Mouse (Mus musculus) lung, postnatal 14 days (tissue): ENCODE data around the gene Myl4.

Source experiments
- DNase-seq: peaks from one replicate; pipeline ENCODE4 v3.0.0; 2021

Myl4 gene

DNA sequence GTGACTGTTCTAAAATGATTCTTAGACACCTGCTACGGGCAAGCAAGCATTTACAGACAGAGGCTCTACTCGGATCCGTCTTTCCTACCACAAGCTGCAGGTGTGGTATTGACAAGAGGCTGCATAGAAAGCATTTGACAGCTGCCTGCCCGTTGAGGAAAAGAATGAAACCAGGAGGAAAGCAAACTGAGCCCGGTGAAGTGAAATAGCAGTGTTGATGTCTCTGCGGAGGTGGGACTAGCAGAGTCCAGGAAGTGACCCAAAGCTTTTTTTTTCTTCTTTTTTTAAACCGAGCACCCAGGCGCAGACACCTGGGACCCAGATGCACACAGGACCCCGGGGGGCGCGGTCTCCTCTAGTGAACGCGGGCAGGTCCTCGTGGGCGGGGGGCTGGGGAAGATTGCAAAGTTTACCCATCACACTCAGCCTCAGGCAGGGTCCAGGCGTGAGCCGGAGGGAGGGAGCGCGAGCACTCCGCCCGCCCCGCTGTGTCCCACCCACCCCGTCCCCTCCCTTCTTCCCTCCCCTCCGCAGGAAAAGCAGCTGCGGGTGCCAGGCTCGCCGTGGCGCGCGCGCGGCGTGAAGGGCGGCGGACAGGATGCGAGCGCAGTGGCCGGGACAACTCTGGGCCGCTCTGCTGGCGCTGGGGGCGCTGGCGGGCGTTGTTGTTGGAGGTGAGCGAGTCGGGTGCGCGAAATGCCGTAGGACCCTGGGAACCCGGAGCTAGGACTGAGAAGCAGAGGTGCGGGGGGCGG lies 57.2 kb downstream of the Myl4 start, which contains the start of gene Itgb3:
Gene Itgb3 (plus strand): TSS at position 510 of the 755 bp plus-strand sequence.
- DNase-seq: peak; percentile 85

GRCm38 (mm10) chr11:104608249-104608920 lies 57.9 kb downstream of the Myl4 start:
- no peak for DNase-seq

DNA sequence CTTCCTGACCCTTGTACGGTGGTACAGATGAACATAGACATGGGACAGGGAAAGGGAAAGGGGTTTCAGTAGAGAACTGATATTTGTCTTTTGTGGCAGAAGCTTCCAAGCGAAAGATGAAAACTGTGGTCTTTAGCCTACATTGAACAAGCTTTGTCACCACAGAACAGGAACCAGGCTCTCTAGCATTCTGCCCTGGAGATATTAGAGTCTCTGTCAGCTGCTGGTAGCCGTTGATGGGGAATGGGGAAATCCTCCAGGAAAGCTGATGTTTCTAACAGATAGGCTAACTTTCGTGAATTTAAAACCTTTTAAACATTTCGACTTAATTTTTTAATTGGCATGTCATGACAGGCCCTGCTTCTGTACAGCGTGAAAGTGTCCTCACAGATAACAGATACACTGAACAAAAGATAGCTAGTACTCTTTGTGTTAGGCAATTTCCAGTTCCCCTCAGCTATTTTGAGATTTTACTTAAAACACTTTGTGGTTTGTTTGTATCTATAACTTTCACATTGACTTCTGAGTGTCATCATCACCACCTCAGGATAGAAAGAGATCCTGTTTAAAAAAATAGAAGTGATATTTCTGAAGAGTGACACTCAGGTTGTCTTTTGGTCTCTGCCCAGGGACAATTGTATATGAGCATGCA lies 58.7 kb downstream of the Myl4 start:
- no peak for DNase-seq

GRCm38 (mm10) chr11:104609733-104610132 lies 59.3 kb downstream of the Myl4 start:
- no peak for DNase-seq

DNA sequence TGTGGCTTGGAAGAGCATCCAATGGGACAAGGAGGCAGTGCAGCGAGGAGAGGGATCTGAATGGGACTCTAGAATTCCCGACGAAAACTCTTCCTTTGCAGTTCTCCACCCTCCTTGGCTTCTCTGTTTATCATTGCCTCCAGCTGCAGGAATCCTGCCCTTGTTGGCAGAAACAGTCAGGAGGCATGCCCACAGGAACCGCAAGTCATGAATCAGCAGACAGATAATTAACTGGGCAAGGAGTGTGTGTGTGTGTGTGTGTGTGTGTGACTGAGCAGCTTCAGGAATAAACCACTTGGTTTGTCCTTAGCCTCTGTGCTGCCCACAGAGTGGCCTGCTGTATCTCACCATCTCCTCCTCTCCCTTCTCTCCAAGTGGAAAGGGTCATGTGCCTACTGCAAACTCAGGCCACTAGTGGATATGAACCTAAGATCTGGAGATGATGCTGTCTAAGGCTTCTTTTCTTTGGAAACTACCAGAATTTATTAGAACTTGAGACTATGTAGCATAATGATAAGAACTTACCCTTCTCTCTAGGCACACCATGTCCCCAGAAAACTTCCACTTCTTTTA lies 61.2 kb downstream of the Myl4 start:
- DNase-seq: peak; percentile 38

GRCm38 (mm10) chr11:104613551-104613950 lies 63.1 kb downstream of the Myl4 start:
- DNase-seq: no peak

GRCm38 (mm10) chr11:104614130-104614529 lies 63.7 kb downstream of the Myl4 start:
- DNase-seq: no peak

DNA sequence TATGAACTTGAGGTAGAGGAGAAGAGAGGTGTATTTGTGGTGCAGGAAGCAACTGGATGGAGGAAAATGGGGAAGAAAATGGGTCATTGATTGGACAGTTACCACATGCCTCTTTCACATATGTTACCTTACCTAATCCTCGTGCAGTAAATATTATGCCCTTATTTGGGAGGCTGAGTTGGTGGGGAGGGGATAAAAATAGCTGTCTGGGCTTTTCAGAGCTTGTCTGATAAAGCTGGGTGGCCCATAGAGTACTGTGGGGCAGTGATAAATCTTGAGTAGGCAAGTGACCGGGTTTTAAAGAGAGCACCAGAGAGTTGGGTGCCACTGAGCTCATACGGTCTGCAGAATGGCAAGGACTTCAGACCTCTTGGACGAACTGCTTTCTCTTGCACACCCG lies 65.7 kb downstream of the Myl4 start:
- no peak for DNase-seq

DNA sequence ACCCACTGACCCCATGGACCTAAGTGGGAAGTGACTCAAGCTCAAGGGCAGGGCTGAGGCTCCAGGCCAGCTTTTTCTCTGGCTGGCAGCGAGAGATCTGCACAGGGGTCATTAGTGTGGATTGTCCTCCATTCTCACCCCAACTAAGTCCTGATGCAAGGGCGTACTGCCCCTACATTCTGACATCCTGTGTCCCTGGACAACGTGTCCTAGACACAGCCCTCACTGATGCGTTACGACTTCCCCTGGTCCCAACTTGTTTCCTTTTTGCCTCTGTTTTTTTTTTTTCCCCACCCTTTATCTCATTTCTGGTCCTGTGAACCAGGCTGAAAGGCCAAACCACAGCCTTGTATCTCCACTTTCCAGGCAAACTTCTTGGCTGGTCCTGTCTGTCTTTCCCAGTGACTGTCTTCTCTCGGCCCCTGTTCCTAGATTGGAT lies 68.2 kb downstream of the Myl4 start:
- no peak for DNase-seq

GRCm38 (mm10) chr11:104619084-104620022 lies 68.9 kb downstream of the Myl4 start:
- no peak for DNase-seq

- DNase-seq: no peak
These were observed 71.8 kb downstream of the Myl4 start for GRCm38 (mm10) chr11:104622040-104622962.

DNA sequence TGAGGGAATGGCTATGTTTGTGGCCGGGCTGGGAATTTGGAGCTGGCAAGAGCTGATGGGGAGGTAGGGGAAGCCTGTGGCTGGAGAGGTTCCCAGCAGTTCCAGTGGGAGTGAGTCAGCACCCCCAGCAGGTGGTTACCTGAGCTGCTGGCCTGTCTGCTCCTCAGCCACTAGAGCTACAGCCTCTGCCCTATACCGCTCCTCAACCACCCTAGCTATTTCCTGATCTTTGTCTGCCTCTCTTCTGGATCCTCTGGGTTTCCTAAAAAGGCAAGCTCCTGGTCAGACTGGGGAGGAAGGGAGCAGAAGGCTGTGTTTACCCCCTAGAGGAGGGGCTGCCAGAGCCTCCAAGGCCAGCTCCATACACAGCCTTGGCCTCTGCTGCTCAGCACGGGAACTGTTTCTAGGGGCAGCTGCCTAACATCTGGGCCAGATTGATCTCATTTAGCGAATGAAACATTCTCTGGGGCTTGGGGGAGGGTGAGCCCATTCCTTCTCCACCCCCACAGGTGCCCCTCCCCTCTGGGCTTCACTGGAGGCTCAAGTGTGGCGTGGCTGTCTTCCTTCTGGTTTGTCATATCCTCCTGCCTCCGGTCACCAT lies 74.4 kb downstream of the Myl4 start:
- no peak for DNase-seq

DNA sequence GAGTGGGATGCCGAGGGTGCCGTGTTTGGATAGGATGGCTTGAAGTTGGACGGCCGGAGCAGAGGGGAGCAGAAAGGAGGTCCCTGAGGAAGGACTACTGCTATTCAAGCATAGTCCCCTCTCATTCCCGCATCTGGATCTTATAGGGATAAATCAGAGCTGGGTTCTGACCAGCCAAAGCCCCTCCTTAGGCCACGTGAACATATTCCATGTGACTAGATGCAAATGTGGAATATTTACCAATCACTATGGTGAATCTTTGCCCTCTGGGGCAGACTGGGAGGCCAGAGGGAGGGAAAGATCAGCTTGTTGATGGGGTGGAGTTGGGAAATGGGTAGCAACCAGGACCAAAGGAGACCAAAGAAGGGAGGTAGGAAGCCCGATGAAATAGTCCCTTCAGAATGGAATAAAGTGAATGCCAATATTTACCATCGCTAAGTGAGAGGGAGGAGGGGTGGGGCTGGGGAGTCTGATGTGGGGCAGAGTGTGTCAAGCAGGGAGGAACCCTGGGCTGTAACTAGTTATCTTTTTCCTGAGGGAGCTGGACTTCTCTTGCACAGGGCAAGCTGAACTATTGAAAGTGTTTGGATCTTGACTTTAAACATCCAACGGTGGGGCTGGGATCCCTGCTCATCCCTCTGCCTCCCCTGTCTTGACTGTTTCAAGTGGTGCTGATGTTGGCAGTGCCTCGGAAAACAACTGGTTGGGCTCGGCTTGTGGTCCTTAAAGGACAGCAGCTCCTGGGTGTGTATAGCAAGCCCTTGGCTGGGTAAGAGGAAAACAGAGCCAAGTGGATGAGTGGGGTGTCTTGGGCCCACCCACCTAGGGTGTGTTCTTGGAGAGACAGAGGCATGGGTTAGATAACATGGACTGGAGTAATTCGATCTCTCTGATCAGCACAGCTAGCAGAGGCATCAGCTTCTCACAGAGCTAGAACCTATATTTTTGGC lies 75.3 kb downstream of the Myl4 start:
- DNase-seq: peak; percentile 53

- no peak for DNase-seq
These were observed 76.2 kb downstream of the Myl4 start for GRCm38 (mm10) chr11:104626635-104627034.

- DNase-seq: no peak
These were observed 77.3 kb downstream of the Myl4 start for GRCm38 (mm10) chr11:104627616-104628301.

DNA sequence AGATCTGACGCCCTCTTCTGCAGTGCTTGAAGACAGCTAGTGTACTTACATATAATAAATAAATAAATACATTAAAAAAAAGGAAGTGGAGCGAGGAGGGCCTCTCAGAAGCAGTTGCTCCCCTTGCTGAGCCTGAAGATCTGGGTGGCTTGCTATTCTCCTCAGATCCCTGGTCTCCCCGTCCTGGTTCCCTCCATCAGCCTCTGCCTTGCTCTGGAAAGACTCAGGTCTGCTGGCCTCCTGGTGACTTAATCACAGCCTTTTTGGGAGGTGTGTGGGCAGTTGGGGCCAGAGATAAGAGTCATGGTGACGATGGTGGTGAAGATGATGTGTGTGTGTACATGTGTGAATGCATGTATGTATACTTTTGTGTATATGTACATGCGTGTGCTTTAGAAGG lies 78.1 kb downstream of the Myl4 start:
- no peak for DNase-seq

DNA sequence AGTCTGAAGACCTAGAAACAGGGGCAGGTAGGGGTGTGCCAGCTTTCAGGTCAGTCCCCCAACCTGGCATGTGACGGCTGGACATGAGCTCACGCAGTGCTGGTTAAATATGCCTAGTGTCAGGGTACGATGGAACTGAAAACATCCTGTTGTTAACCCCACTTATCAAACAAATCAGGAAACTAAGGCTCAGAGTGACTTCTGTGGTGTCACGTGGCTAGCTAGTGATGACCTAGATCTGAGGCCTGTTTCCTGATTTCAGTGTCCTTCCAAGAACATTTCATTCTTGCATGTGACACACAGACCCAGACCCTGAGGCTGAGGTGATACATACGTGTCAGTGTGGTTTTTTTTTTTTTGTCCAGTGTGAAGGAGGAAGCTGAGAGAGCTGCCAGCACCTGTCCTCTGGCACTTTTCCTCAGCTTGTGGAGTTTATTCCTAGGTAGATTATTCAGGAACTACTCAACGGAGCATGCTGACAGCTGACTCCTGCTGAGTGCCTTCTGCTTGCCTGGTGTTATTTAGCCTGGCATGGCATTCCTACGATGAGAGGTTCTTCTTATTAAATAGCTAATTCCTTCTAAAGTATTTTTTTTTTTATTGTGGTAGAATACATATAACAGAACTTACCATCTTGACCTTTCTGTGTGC lies 79.8 kb downstream of the Myl4 start:
- no peak for DNase-seq

GRCm38 (mm10) chr11:104631306-104631705 lies 80.8 kb downstream of the Myl4 start:
- DNase-seq: no peak
